Mouse (Mus musculus) E14TG2a.4 (cell line): ENCODE data around the gene Ttll5.

ENCODE experiments used
- H3K27me3 ChIP-seq: 2 replicates; pipeline ENCODE4 v1.6.1; 2014; ENCODE audit warnings: low read length, control low read depth; ENCODE audit not compliant: insufficient read depth
- H3K36me3 ChIP-seq: 2 replicates; pipeline ENCODE4 v1.6.1; 2014; ENCODE audit warnings: low read length, control low read depth; ENCODE audit not compliant: insufficient read depth
- H3K4me1 ChIP-seq: replicated peaks from 2 replicates; pipeline ENCODE4 v1.6.1; 2014; ENCODE audit warnings: low read depth, low read length, control low read depth
- H3K4me3 ChIP-seq: replicated peaks from 2 replicates; pipeline ENCODE4 v1.5.1; 2014; ENCODE audit warnings: mild to moderate bottlenecking, low read length
- H3K9me3 ChIP-seq: 2 replicates; pipeline ENCODE4 v1.6.1; 2014; ENCODE audit warnings: low read length, control low read depth
- CTCF ChIP-seq: conservative IDR thresholded peaks from 2 replicates; pipeline ENCODE4 v1.5.1; 2014; ENCODE audit warnings: low read length
- NANOG ChIP-seq: IDR thresholded peaks from 2 replicates; pipeline ENCODE4 v1.6.1; 2014; ENCODE audit warnings: borderline replicate concordance, low read length, mixed read lengths
- POU5F1 ChIP-seq: IDR thresholded peaks from 2 replicates; pipeline ENCODE4 v1.6.1; 2014; ENCODE audit warnings: low read length, borderline replicate concordance

Gene Ttll5

GRCm38 (mm10) chr12:86091601-86092132 lies 267.2 kb downstream of the Ttll5 start:
- TF ChIP-seq CTCF = no peak
- no peak for TF ChIP-seq NANOG
- TF ChIP-seq POU5F1 = no peak
- peaks cover 5% of the 10 kb centered on the region; the same call in 1 of the 2 replicates for H3K4me1 ChIP-seq
- no peak overlapping the region for H3K4me3 ChIP-seq
- H3K36me3 ChIP-seq = no peaks in the 10 kb centered on the region; the same call in 1 of the 2 replicates
- no peaks in the 10 kb centered on the region for H3K9me3 ChIP-seq
- H3K27me3 ChIP-seq = 0 out of 2 replicates have a peak, but pooled peaks cover 3% of the 10 kb centered on the region

GRCm38 (mm10) chr12:86094075-86094474 lies 269.6 kb downstream of the Ttll5 start:
- Histone ChIP-seq H3K36me3 (no peaks in the 10 kb centered on the region; the same call in 1 of the 2 replicates), H3K27me3 (0 out of 2 replicates have a peak, but pooled peaks cover 3% of the 10 kb centered on the region), H3K9me3 (no peaks in the 10 kb centered on the region), H3K4me3 (no peak overlapping the region), H3K4me1 (peaks cover 5% of the 10 kb centered on the region; the same call in 1 of the 2 replicates)
- TF ChIP-seq NANOG (no peak), POU5F1 (no peak), CTCF (no peak)

GRCm38 (mm10) chr12:86095806-86096205 lies 271.3 kb downstream of the Ttll5 start:
- H3K36me3 ChIP-seq = no peaks in the 10 kb centered on the region
- TF ChIP-seq NANOG (no peak), CTCF (no peak), POU5F1 (no peak)
- H3K9me3 ChIP-seq = no peaks in the 10 kb centered on the region
- no peak overlapping the region for H3K4me3 ChIP-seq
- H3K27me3 ChIP-seq = 0 out of 2 replicates have a peak, but pooled peaks cover 3% of the 10 kb centered on the region
- H3K4me1 ChIP-seq = peaks cover 5% of the 10 kb centered on the region; the same call in 1 of the 2 replicates

GRCm38 (mm10) chr12:86097781-86098180 lies 273.3 kb downstream of the Ttll5 start:
- TF ChIP-seq NANOG (no peak), CTCF (no peak), POU5F1 (no peak)
- no peaks in the 10 kb centered on the region for H3K9me3 ChIP-seq
- H3K4me3 ChIP-seq = no peak overlapping the region
- H3K27me3 ChIP-seq = no peaks in the 10 kb centered on the region
- H3K36me3 ChIP-seq = no peaks in the 10 kb centered on the region
- H3K4me1 ChIP-seq = no peaks in the 10 kb centered on the region

- Histone ChIP-seq H3K9me3 (no peaks in the 10 kb centered on the region), H3K4me1 (peaks cover 12% of the 10 kb centered on the region), H3K4me3 (no peak overlapping the region), H3K36me3 (no peaks in the 10 kb centered on the region), H3K27me3 (no peaks in the 10 kb centered on the region)
- TF ChIP-seq POU5F1 = no peak
- no peak for TF ChIP-seq CTCF
- TF ChIP-seq NANOG = no peak
Measured at GRCm38 (mm10) chr12:86100711-86101110, 276.3 kb downstream of the Ttll5 start.

- Histone ChIP-seq H3K36me3 (no peaks in the 10 kb centered on the region), H3K4me3 (no peak overlapping the region), H3K9me3 (no peaks in the 10 kb centered on the region), H3K4me1 (peaks cover 12% of the 10 kb centered on the region), H3K27me3 (no peaks in the 10 kb centered on the region)
- TF ChIP-seq CTCF (no peak), NANOG (no peak), POU5F1 (no peak)
Measured at GRCm38 (mm10) chr12:86102686-86103085, 278.2 kb downstream of the Ttll5 start.

- Histone ChIP-seq H3K4me1 (peaks cover 15% of the 10 kb centered on the region), H3K27me3 (no peaks in the 10 kb centered on the region), H3K4me3 (no peak overlapping the region), H3K36me3 (no peaks in the 10 kb centered on the region), H3K9me3 (no peaks in the 10 kb centered on the region)
- TF ChIP-seq NANOG = no peak
- TF ChIP-seq POU5F1 = no peak
- no peak for TF ChIP-seq CTCF
Measured at GRCm38 (mm10) chr12:86103391-86103790, 278.9 kb downstream of the Ttll5 start.

GRCm38 (mm10) chr12:86103852-86104251 lies 279.4 kb downstream of the Ttll5 start:
- Histone ChIP-seq H3K4me3 (no peak overlapping the region), H3K9me3 (no peaks in the 10 kb centered on the region), H3K36me3 (no peaks in the 10 kb centered on the region), H3K27me3 (no peaks in the 10 kb centered on the region), H3K4me1 (peaks cover 17% of the 10 kb centered on the region)
- TF ChIP-seq CTCF (no peak), NANOG (no peak), POU5F1 (no peak)

- Histone ChIP-seq H3K36me3 (no peaks in the 10 kb centered on the region), H3K4me1 (peaks cover 17% of the 10 kb centered on the region), H3K27me3 (no peaks in the 10 kb centered on the region), H3K9me3 (no peaks in the 10 kb centered on the region), H3K4me3 (no peak overlapping the region)
- no peak for TF ChIP-seq NANOG
- no peak for TF ChIP-seq CTCF
- TF ChIP-seq POU5F1 = no peak
Measured at GRCm38 (mm10) chr12:86104297-86104696, 279.8 kb downstream of the Ttll5 start.
